Mouse (Mus musculus) yolk sac, embryonic 10.5 days (tissue): ENCODE measurements at regions not wholly inside any gene's neighbourhood (a gene's known extent, or its start where the extent isn't known, plus 50 kb on each side); places are given as distances from the start of the nearest gene placed in this dataset.

ENCODE experiments used
- DNase-seq: peaks from one replicate; pipeline ENCODE4 v3.0.0-alpha.2; 2017; ENCODE audit warnings: low spot score

- DNase-seq: no peak
These were observed 1477.6 kb upstream of the Slc10a2 start for GRCm38 (mm10) chr8:6582732-6583131.

GRCm38 (mm10) chr8:6577868-6578634 lies 1472.9 kb upstream of the Slc10a2 start:
- DNase-seq: no peak

- DNase-seq: no peak
These were observed 1470.1 kb upstream of the Slc10a2 start for GRCm38 (mm10) chr8:6575241-6575640.

GRCm38 (mm10) chr8:6573492-6573891 lies 1468.3 kb upstream of the Slc10a2 start:
- DNase-seq: no peak

GRCm38 (mm10) chr8:6572066-6572665 lies 1467.0 kb upstream of the Slc10a2 start:
- DNase-seq: peak; percentile 18

- no peak for DNase-seq
These were observed 1445.8 kb upstream of the Slc10a2 start for GRCm38 (mm10) chr8:6550965-6551364.

GRCm38 (mm10) chr8:6527171-6527570 lies 1422.0 kb upstream of the Slc10a2 start:
- no peak for DNase-seq

- DNase-seq: no peak
These were observed 1410.9 kb upstream of the Slc10a2 start for GRCm38 (mm10) chr8:6515882-6516682.

GRCm38 (mm10) chr8:6492453-6492852 lies 1387.3 kb upstream of the Slc10a2 start:
- no peak for DNase-seq

GRCm38 (mm10) chr8:6481966-6482365 lies 1376.8 kb upstream of the Slc10a2 start:
- no peak for DNase-seq

- DNase-seq: no peak
These were observed 1365.9 kb upstream of the Slc10a2 start for GRCm38 (mm10) chr8:6471089-6471488.

GRCm38 (mm10) chr8:6456553-6457180 lies 1351.5 kb upstream of the Slc10a2 start:
- DNase-seq: no peak

GRCm38 (mm10) chr8:6448301-6448700 lies 1343.2 kb upstream of the Slc10a2 start:
- no peak for DNase-seq

- DNase-seq: no peak
These were observed 1333.9 kb upstream of the Slc10a2 start for GRCm38 (mm10) chr8:6439069-6439468.
